Mouse (Mus musculus) yolk sac, embryonic 10.5 days (tissue): ENCODE measurements at regions not wholly inside any gene's neighbourhood (a gene's known extent, or its start where the extent isn't known, plus 50 kb on each side); places are given as distances from the start of the nearest gene placed in this dataset.

ENCODE experiments used
- DNase-seq: peaks from one replicate; pipeline ENCODE4 v3.0.0-alpha.2; 2017; ENCODE audit warnings: low spot score

DNA sequence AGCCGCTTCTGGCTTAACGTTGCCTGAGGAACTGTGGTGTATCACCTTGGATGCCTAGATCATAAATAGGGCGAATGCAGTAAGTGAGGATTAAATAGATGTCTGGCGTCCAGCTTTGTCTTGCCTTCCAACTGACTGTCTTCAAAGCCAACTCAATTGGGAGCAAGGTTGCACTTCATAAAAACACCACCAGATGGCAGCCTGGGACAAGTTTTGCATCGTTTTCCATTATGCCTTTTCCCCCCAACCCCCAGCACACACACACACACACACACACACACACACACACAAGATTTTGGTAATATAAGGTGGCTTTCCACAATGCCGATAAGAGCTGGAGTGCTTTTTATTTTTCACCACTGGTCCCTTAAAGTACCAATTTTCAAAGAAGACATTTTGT, 209.3 kb downstream of the Mtrr start:
- peak; percentile 1 for DNase-seq
